Mouse (Mus musculus) heart, postnatal 0 days (tissue): ENCODE data around the gene Ss18l2. TPM values are rescaled to one million over a fixed set of nuclear protein-coding genes. Genes with fewer than 3 reads are reported as not detected.

Experiments
- ATAC-seq: fragments of 200-750 bp; cut with Nextera tagmentation; 2 replicates; pipeline ENCODE4 v1.8.0; 2017; ENCODE audit warnings: low read depth, moderate number of reproducible peaks, moderate library complexity; ENCODE audit not compliant: insufficient read depth
- DNase-seq: peaks from one replicate; pipeline ENCODE4 v3.0.0-alpha.2; 2016; ENCODE audit warnings: low spot score
- H3K27ac ChIP-seq: fragments of 300-500 bp; sonication (generic); 2 replicates; pipeline ENCODE4 v1.5.1; 2014; ENCODE audit warnings: low read depth, mild to moderate bottlenecking
- H3K27me3 ChIP-seq: fragments of 300-500 bp; sonication (generic); 2 replicates; pipeline ENCODE4 v1.6.1; 2014; ENCODE audit warnings: low read length, mixed read lengths; ENCODE audit not compliant: control insufficient read depth, insufficient read depth
- H3K36me3 ChIP-seq: fragments of 300-500 bp; sonication (generic); replicated peaks from 2 replicates; pipeline ENCODE4 v1.6.1; 2014; ENCODE audit warnings: low read length, mixed read lengths; ENCODE audit not compliant: control insufficient read depth, insufficient read depth
- H3K4me1 ChIP-seq: fragments of 300-500 bp; sonication (generic); 2 replicates; pipeline ENCODE4 v1.6.1; 2014; ENCODE audit warnings: antibody characterized with exemption; ENCODE audit not compliant: control insufficient read depth, insufficient read depth
- H3K4me2 ChIP-seq: fragments of 300-500 bp; sonication (generic); 2 replicates; pipeline ENCODE4 v1.6.1; 2014; ENCODE audit warnings: low read depth, mild to moderate bottlenecking, low read length, moderate library complexity
- H3K4me3 ChIP-seq: fragments of 300-500 bp; sonication (generic); 2 replicates; pipeline ENCODE4 v1.5.1; 2014; ENCODE audit warnings: low read depth, low read length
- H3K9ac ChIP-seq: fragments of 300-500 bp; sonication (generic); replicated peaks from 2 replicates; pipeline ENCODE4 v1.6.1; 2014; ENCODE audit warnings: low read depth, low read length, mixed read lengths
- H3K9me3 ChIP-seq: fragments of 300-500 bp; sonication (generic); replicated peaks from 2 replicates; pipeline ENCODE4 v1.6.1; 2016; ENCODE audit warnings: low read length; ENCODE audit not compliant: control insufficient read depth
- CTCF ChIP-seq: IDR thresholded peaks from 2 replicates; pipeline ENCODE4 v1.5.1; 2016; ENCODE audit warnings: antibody characterized with exemption, control low read depth, low read depth
- EP300 ChIP-seq: IDR thresholded peaks from 2 replicates; pipeline ENCODE4 v1.6.1; 2016; ENCODE audit warnings: antibody characterized with exemption, low read depth
- WGBS: fragments of 180-500 bp; shearing (Covaris S2); extraction: QIAGEN DNeasy Blood & Tissue Kit; methylation state at CpG from one replicate; pipeline ENCODE4 v1.1.7; 2014; 5-methylcytosine and 5-hydroxymethylcytosine counted together
- polyA plus RNA-seq: library from polyadenylated mRNA; unstranded; fragments of >200 nt; fragmentation: Nextera tagmentation; extraction: Ambion mirVana; gene quantifications from 2 replicates; pipeline ENCODE4 v1.2.1, GENCODE M21; 2015
- total RNA-seq: library from RNA; depleted of rRNA; stranded (reverse); fragments of >200 nt; gene quantifications from 2 replicates; pipeline ENCODE4 v1.2.3, GENCODE M21; 2014; ENCODE audit warnings: low replicate concordance

Gene Ss18l2
- total and polyA plus RNA-seq, 2 experiments from 2014 or later = 136 to 379 TPM

GRCm38 (mm10) chr9:121704261-121704645 is 5.9 kb upstream of the Ss18l2 start:
- peak overlapping the region; percentile 70 for H3K4me2 ChIP-seq
- no peaks in the 10 kb centered on the region for H3K9me3 ChIP-seq
- TF ChIP-seq CTCF (no peak), EP300 (no peak)
- 0 out of 2 replicates have a peak overlapping the region, but pooled peaks have one; percentile 63 for H3K27ac ChIP-seq
- ATAC-seq (no peak), DNase-seq (no peak)
- no peaks in the 10 kb centered on the region for H3K27me3 ChIP-seq
- H3K9ac ChIP-seq = peak overlapping the region; percentile 42; the same call in 1 of the 2 replicates
- H3K36me3 ChIP-seq = no peaks in the 10 kb centered on the region
- 40% methylated on average over 11 of the region's 11 CpGs for WGBS
- peak overlapping the region; percentile 77 for H3K4me3 ChIP-seq
- H3K4me1 ChIP-seq = peaks cover 3% of the 10 kb centered on the region; the same call in 1 of the 2 replicates

GRCm38 (mm10) chr9:121704646-121705625 is 5.2 kb upstream of the Ss18l2 start, which contains the start of gene Sec22c:
Gene Sec22c, minus strand, starts transcription at chr9:121705490.
- Histone ChIP-seq H3K36me3 (no peaks in the 10 kb centered on the region), H3K4me1 (peaks cover 3% of the 10 kb centered on the region; the same call in 1 of the 2 replicates), H3K27me3 (no peaks in the 10 kb centered on the region), H3K9me3 (no peaks in the 10 kb centered on the region), H3K9ac (peak within 1 kb of the TSS; percentile 42), H3K4me3 (peak within 1 kb of the TSS; percentile 77), H3K4me2 (peak within 1 kb of the TSS; percentile 70), H3K27ac (peak within 1 kb of the TSS; percentile 63)
- peak; percentile 97 for ATAC-seq
- 1% methylated on average over 69 of the region's 69 CpGs for WGBS
- TF ChIP-seq CTCF = no peak
- TF ChIP-seq EP300 = no peak
- DNase-seq = peak; percentile 92

- TF ChIP-seq EP300 (no peak), CTCF (no peak)
- no peaks in the 10 kb centered on the region for H3K27me3 ChIP-seq
- H3K27ac ChIP-seq = no peak overlapping the region; the same call in 1 of the 2 replicates
- no peak overlapping the region for H3K4me3 ChIP-seq
- ATAC-seq = no peak
- DNase-seq = no peak
- H3K9me3 ChIP-seq = no peaks in the 10 kb centered on the region
- no peak overlapping the region for H3K4me2 ChIP-seq
- H3K36me3 ChIP-seq = no peaks in the 10 kb centered on the region
- peaks cover 6% of the 10 kb centered on the region for H3K4me1 ChIP-seq
- no peak overlapping the region for H3K9ac ChIP-seq
- 75% methylated on average over 6 of the region's 6 CpGs for WGBS
These were observed 4.0 kb upstream of the Ss18l2 start for GRCm38 (mm10) chr9:121706029-121706675.

- no peak for TF ChIP-seq CTCF
- TF ChIP-seq EP300 = no peak
- WGBS = 33% methylated on average over 6 of the region's 6 CpGs
- no peak for ATAC-seq
- H3K36me3 ChIP-seq = peaks cover 2% of the 10 kb centered on the region
- H3K27me3 ChIP-seq = no peaks in the 10 kb centered on the region
- H3K4me3 ChIP-seq = no peak overlapping the region
- H3K4me1 ChIP-seq = peaks cover 15% of the 10 kb centered on the region
- no peak overlapping the region for H3K27ac ChIP-seq
- DNase-seq = no peak
- no peaks in the 10 kb centered on the region for H3K9me3 ChIP-seq
- H3K9ac ChIP-seq = no peak overlapping the region
- H3K4me2 ChIP-seq = no peak overlapping the region
These were observed 2.3 kb upstream of the Ss18l2 start for GRCm38 (mm10) chr9:121707801-121708200.
